Mouse (Mus musculus) frontal cortex, postnatal 10 days (tissue): ENCODE data around the gene Supt3.

Experiments
- DNase-seq, 2 experiments: peaks; one replicate each; pipeline ENCODE4 v3.0.0; 2022; ENCODE audit warnings: low spot score in 2 of 2, mixed read lengths in 1 of 2

Supt3 gene

DNA sequence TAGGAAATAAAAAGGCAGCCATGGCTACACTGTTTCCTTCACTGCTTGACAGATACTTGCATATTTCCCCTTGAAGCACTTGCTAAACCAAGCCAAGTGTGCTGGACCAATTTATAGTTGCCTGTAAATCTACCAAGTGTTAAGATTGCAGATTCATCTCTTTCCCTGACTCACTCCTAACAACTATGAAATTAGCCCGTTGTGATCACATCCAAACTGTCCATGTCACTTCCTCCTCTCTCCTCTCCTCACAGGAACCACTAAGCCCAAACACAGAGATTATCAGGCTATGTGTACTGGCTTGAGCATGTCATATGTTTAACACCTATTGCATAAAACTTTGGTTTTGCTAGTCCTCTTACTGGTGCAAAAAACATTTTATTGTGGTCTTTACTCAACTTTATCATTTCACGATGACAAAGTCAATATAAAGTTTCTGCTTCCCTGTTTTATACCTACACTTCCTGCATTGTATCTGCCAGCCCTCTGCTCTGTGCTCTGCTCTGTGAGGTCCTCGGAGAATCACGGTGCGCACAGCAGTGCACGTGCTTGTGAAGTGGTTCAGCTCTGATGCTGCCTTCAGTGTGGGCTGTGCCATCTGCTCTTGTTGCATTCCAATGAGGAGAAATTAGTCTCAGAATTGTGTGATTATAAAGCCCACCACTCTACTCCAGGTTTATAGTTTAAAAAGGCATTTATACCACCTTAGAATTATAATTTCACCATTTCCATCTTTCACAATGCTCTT lies 186.3 kb downstream of the Supt3 start:
- no peak for DNase-seq

DNA sequence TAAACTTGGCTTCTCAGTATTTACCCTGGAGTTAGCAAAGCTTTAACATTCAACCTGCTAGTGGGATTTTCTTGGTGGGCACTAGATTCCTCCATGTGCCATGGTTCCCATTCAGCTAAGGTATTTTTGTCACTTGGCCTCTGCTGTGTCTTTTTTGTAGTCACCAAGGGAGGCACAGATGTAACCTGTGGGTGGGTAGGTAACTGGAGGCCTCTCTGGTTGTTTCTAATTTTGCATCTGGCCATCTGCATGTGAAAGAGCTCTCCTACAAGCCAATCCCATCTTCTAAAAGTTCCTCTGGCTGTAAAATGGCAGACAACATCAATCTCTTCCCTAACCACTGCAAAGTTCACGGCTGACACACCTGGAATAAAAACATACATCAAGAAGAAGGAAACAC lies 190.2 kb downstream of the Supt3 start:
- DNase-seq = no peak

DNA sequence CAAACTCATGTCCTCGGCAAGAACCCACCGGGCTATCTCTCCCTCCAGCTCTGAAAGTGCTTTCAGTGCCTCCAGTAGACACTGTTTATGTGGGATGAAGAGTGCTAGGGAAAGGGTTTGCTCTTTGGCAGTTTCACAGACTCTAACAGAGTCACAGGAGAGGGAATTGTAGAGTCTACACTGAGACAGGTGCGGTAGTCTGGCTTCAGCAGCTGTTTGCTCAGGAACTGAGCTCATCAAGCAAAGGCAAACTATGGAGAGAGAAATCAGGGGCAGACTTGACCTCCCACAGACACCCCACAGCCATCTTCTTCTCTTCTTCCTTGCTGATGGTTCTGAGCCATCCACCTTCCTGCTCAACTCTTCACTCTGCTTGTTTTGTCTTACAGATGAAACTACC lies 193.3 kb downstream of the Supt3 start:
- DNase-seq = no peak

DNA sequence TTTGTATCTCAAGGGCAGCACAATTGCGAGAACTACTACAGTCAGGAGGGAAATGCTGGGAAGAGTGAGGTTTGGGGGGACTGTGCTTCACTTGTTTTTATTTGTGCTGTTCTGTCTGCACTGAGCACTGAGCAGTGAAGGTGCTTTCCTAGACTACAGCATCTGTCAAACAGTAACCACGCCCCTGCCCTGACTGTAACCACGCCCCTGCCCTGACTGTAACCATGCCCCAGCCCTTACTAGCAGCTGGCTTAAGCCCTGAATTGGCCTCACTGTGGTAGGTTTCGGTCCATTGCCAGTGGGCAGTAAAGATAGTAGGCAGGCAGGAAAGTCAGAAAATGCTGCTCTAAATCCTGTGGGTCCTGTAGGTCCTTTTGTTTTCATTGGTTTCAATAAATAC lies 196.5 kb downstream of the Supt3 start:
- DNase-seq = no peak

DNA sequence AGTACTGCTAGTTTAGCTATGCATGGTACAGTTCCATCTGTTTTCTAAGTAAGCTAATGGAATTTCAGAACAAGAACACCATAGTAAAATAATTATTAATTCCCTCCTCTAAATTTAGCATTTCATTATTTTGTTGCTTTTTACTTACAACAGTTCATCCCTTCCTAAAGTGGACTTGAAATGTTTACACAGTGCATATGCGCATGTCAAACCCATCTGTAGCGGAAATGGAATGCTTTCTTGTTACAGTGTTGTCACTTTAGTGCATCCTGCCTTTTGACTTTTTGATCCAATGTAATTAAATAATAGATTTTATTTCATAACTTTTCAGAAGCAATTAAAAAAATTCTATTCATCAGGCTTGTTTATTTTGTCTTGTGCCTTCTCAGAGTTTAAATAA lies 200.7 kb downstream of the Supt3 start:
- DNase-seq = no peak

DNA sequence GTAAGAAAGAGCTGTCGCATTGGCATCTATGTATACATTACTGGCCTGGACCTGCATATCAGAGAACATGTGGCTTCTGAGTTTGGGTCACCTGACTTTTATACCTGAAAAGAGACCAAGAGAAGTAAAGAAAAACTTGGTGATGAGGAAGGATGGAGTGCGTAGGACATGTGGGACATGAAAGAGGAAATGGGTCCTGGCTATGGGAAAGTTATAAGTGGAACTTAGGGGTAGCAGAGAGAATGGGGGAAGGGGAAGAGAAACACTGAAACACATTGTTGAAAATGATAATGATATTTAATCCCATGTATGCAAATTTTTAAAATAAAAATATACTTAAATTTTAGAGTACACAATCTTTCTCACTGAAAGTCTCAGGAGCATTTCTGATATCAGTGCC lies 211.0 kb downstream of the Supt3 start:
- no peak for DNase-seq

DNA sequence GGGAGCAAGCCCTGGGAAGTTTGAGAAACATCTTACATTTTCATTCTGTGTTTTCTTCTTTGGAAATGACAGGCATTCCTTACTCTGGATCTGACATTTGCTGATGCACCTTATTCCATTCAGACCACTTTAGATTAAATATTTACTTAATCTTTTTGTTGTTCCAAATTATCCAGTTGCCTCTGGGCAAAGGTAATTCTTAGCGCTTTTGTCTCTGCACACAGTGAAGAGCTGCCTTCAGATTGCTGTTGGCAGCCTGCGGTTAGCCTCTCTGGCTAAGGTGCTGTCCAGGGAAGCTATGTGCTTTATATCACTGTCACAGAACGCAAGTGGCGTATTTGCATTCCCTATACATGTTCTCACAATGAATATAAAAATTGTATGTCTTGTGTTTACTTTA lies 226.4 kb downstream of the Supt3 start:
- no peak for DNase-seq

DNA sequence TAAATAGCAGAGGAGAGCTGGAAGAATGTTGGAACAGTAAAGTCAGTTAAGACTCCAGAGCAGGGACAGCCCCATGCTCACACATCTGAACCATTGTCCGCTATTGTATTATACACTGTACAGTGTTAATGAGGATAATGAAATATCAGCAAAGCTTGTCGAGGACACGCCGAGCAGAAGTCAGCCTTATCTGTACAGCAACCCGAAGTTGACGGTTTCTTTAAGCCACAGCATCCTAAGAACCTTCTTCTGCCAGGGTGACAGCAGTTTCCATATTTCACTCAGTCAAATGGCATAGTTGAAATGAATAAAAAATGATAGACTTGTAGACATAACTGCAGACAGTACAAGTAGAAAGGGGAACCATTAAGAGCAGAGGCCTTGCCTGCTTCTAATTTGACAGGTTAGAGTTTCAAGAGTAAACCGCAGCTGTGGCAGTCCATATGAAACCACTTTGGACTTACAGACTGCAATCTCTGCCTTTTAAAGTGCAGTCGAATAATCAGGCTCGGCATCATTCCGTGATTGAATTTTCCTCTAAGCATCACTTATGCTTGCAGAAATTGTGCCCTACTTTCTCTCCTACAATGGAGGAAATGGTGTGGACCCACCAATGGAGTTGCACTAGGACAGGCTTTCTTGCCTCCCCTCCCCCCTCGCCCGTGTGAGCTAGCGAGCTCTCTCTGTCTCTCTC lies 227.7 kb downstream of the Supt3 start:
- no peak for DNase-seq

DNA sequence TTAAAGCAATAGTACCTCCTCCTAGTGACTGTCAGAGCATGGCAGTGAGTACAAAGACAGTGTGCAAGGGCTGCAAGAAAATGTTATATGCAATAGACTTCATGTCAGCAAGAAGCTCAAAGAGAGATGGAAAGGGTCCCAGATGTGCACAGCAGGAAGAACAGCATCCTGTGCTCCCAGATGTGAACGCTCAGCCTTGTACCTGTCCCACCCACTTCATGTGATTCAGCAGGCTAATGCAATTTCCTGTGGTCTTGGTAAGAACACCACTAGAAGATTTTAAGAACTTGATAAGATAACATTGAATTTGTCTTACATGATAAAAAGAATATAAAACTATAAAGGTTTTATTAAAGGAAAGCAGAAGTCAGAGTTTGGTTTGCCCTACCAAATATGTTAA lies 230.5 kb downstream of the Supt3 start:
- no peak for DNase-seq

DNA sequence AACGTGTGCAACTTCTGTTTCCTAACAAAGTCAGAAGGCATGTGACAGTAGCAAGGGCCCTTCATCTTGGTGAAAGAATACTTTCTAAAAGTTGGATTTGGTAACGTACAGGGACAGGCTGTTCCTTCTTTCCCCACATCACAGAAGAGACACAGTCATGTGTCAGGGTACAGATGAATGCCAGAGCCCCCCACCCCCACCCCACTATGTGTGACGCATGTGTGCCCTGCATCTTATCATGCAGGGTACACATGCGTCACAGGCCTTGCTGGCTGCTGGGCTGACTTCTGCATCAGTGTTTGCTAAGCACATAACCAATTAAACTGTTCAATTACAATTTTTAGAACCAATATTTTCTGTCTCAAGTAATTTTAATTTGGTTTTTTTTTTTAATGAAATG lies 231.7 kb downstream of the Supt3 start:
- no peak for DNase-seq

DNA sequence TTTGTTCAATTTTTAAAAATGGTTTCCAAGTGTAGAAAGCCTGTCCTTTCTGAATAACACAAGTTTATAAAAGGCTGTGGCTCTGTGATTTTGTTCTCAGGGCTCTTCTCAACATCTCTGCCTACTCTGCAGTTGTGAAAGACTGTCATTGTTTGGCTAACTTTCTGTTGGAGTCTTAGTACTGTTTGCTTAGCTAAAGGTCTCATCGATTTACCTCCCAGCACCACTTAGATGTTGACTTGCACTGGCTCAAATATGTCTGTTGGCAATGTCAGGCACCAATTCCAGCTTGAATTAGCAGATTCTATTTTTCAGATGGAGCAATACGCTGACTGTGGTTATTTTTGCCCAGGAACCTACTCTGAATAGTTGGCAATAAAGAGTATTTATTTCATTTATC lies 233.5 kb downstream of the Supt3 start:
- DNase-seq = no peak

DNA sequence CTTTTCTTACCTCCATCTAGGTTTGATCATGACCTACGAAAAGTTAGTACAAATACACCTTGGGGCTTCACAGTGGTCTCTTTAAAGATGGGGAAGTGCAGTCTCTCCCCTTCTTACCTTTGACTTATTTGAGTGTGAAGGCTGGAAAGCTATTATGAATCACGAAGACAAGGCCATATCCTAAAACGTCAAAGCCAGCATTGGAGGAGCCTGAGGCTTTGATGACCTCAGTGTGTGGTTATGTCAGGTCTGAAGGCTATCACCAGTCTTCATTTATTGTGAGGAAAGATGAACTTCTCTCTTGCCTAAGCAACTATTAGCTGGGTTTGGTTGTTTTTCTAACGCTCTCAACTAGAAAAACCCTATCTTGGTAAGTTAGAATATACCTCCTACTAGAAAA lies 239.8 kb downstream of the Supt3 start:
- DNase-seq = no peak

DNA sequence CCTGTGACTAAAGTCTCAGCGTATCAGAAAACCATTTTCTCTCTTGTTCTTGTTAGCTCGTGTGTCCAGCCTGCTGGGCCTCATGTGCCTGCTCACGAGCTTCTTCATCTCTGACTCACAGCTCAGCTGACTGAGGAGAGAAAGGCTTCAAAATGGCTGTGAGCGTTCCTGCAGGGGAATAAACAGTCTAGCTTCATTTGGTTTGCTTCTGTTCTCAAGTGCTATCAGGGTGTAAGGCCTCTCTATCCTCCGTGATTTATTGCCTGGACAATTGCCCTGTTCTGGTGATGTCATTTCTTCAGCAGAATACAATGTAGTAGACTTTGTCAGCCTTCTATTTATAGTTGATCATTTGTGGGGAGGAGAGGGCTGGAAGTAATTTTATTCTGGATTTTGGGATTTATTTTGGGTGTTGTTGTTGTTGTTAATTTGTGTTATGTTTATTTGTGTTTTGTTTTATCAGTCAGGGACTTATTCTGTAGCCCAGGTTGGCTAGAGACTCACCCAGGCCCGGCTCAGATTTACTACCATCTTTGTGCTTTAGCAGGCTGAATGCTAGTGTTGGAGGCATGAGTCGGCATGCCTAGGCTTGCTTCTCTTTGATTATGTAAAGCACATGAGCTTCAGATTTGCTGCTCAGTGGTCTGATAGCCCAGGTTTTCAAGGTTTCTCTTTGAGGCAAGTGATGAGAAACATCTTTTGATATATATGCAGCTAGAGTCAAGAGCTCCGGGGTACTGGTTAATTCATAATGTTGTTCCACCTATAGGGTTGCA lies 243.4 kb downstream of the Supt3 start:
- DNase-seq = no peak

DNA sequence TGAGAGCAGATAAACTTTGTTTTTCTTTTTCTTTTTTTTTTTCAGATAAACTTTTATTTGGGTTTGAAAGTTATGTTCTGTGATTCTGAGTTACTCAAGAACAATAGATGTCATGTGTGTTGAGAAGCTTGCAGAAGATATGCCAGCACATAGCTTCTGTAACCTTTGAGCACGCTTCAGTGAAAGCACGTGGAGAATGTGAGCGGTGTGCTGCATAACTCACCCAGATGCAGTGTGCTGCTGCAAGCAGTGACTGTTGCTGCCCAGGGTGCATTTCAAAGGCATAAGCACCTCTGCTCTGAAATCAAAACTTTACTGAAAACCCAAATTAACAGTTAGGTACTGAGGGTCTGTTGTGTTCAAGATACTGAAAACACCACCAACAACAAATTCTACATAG lies 251.5 kb downstream of the Supt3 start:
- DNase-seq = no peak

DNA sequence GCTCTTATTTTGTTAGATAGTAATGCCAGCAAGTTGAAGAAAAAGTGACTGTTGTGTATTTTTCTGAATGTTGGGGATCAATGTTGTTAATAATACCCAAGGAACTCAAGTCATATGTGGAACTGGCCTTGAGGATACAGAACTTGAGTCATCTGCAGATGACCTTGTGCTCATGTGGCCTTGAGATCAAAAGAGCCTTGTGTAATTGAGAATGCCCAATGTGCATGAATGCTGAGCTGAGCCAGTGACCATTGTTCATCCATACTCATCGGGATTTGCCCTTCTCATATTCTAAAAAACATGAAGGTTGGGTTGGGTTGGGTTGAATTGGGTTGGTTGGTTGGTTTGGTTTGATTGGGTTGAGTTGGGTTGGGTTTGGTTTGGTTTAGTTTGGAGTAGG lies 252.2 kb downstream of the Supt3 start:
- no peak for DNase-seq

DNA sequence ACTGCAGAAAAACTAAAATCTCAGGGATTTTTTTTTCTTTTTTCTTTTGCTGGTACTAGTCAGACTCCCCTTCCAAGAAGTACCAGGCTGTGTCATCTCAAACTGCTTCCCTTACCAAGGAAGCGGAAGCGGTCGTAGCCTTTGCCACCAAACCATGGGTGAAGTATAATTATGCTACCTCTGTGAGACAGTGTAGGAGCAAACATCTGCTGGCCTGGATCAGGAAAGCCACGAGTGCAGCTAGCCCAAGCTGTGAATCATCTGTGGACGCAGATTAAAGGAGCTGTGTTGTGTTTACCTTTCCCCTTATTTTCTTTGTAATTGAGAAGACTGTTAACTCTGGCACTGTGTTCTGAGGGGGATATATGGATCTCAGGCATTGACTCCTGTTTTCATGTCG lies 255.3 kb downstream of the Supt3 start:
- no peak for DNase-seq

DNA sequence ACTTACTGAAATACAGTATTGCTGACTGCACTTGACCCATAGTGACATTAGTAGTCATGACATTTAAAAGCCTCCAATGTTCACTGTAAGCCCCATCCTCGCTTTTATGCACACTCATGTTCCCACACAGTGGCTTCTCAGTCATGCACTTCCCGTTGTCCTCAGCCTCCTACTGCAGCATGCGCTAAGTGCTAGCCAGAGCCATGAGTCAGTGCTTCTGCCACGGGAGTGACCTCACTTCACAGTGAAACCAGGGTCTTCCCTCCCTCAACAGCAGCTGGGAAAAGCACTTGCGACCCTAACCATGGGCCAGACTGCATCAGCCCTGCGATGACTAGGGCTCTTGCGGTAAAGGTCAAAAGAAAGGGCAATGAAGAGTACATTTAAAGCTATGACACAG lies 256.7 kb downstream of the Supt3 start:
- no peak for DNase-seq

DNA sequence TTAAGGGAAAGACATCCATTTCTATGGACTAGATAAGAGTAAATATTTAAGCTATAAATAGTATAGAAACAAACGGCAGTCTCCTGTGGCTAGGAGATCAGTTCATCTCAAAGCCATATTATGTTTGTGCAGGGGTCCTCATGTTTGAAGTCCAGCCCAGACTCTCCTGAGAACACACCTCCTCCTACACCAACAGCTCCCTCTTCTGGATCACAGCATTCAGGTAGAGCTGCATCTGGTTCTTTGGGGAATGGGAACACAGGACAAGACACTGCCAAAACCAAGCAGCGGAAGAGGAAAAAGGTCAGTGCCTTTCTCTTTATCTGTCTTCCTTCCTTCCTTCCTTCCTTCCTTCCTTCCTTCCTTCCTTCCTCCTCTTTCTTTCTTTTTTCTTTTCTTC lies 264.1 kb downstream of the Supt3 start:
- DNase-seq = no peak

DNA sequence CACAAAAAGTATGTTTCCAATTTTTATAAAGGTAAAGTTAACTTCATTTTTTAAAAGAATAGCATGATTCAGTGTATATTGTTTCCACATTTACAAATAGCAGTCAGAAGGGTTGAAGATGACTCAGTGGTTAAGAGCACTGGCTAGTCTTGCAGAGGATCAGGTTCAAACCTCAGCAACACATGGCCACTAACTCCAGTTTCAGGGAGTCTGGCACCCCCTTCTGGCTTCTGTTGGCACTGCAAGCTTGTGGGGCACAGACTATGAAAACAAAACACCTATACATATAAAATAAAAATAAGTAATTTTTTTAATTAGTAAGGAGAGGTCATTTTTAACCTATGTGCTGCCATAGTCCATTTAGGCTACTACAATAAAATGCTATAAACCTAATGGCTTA lies 268.9 kb downstream of the Supt3 start:
- no peak for DNase-seq

DNA sequence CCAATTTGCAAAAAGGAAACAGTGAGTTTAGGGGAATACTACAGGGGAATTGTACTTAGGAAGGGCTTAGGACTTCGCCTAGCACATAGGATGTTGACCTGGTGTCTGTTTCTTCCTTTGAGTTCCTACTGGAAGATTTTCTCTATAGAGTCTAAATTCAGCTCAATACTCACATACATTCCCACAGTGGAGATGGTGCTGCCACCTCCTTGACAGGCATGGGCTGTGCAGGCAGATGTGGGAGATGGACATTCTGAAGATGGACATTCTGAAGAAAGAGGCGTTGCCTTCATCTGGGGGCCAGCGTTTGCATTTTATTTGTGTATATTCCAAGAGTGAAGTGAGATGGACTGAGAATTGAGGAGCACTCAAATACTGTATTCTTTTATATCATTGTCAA lies 269.6 kb downstream of the Supt3 start:
- DNase-seq = no peak

DNA sequence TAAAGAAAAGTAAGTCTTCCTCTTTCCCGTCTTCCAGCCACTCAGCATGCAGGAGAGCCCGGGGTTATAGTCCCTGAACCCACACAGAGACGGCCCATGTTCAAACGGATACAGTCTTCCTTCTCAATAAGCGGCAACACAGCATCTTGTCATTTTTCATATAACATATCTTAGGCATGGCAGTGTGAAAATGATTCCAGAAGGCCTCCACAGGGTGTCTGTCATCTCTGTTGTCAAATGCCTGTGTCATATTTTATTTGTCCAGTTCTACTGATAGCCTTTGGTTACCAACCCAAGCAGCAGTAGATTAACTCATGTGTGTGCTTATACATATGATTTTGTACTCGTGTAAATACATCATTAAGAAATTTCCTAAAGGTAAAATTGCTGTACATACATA lies 270.3 kb downstream of the Supt3 start:
- no peak for DNase-seq

DNA sequence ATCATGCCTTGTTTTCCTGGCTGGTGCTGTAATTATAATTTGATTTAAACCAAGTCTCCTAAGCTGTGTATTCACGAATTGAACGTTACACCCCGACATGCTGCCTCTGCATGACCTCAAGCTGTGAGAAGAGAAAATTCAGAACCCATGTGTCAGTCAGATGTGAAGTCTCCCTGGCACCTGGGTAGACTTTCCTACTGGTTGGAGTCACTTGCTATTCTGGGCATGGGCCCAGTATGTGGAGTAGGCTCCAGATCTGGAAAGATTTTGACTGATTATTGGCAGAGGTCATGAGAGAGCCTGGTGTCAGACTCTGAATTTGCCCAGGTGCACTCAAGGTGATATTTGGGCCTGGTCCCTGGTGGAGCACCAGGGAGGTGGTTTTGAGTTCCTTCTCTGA lies 275.0 kb downstream of the Supt3 start:
- no peak for DNase-seq

DNA sequence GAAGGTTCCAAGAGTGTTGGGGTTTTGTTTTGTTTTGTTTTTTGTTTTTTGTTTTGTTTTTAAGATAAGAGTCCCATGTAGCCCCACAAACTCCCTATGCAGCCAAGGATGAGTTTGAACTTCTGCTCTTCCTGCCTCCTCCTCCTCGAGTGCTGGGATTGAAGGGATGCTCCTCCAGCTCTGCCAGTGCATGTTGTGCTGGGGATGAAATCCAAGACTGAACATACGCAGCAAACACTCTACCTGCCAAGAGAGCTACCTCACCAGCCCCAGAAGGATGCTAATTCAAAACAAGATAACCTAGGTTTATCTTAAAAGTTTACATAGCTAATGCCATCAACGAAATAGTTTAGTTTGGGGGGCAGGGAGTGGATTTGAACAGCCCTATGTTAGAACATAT lies 276.4 kb downstream of the Supt3 start:
- no peak for DNase-seq
